Mouse (Mus musculus) midbrain, postnatal 0 days (tissue): ENCODE data around the gene Flna. TPM values are rescaled to one million over a fixed set of nuclear protein-coding genes. Genes with fewer than 3 reads are reported as not detected.
"Not testable (repeated sequence)": the region's sequence is repeated elsewhere in the genome, so short reads cannot be mapped to it uniquely, and the experiment has no call there.

ENCODE experiments used
- ATAC-seq: fragments of 200-750 bp; cut with Nextera tagmentation; 2 replicates; pipeline ENCODE4 v1.8.0; 2017; ENCODE audit warnings: moderate number of reproducible peaks, mild to moderate bottlenecking, moderate TSS enrichment, moderate library complexity; ENCODE audit not compliant: low FRiP score
- DNase-seq: peaks from one replicate; pipeline ENCODE4 v3.0.0-alpha.2; 2015; ENCODE audit warnings: low spot score
- H3K27ac ChIP-seq: fragments of 300-500 bp; sonication (generic); 2 replicates; pipeline ENCODE4 v1.5.1; 2014; ENCODE audit warnings: low read depth, mild to moderate bottlenecking, low read length, mixed read lengths
- H3K27me3 ChIP-seq: fragments of 300-500 bp; sonication (generic); 2 replicates; pipeline ENCODE4 v1.6.1; 2014; ENCODE audit warnings: low read length, control low read depth, mixed read lengths; ENCODE audit not compliant: insufficient read depth
- H3K36me3 ChIP-seq: fragments of 300-500 bp; sonication (generic); 2 replicates; pipeline ENCODE4 v1.6.1; 2014; ENCODE audit warnings: low read length, control low read depth, mixed read lengths; ENCODE audit not compliant: insufficient read depth
- H3K4me1 ChIP-seq: fragments of 300-500 bp; sonication (generic); 2 replicates; pipeline ENCODE4 v1.6.1; 2014; ENCODE audit warnings: mild to moderate bottlenecking, control low read depth, antibody characterized with exemption, low read length, mixed read lengths; ENCODE audit not compliant: insufficient read depth
- H3K4me2 ChIP-seq: fragments of 300-500 bp; sonication (generic); 2 replicates; pipeline ENCODE4 v1.6.1; 2014; ENCODE audit warnings: low read depth, mild to moderate bottlenecking, low read length, mixed read lengths; ENCODE audit not compliant: poor library complexity, severe bottlenecking
- H3K4me3 ChIP-seq: fragments of 300-500 bp; sonication (generic); 2 replicates; pipeline ENCODE4 v1.5.1; 2014; ENCODE audit warnings: low read depth, mild to moderate bottlenecking, low read length, moderate library complexity
- H3K9ac ChIP-seq: fragments of 300-500 bp; sonication (generic); replicated peaks from 2 replicates; pipeline ENCODE4 v1.6.1; 2014; ENCODE audit warnings: mild to moderate bottlenecking, low read length, moderate library complexity, mixed read lengths; ENCODE audit not compliant: poor library complexity, severe bottlenecking
- H3K9me3 ChIP-seq: fragments of 300-500 bp; sonication (generic); 2 replicates; pipeline ENCODE4 v1.6.1; 2016; ENCODE audit warnings: low read length, control low read depth
- CTCF ChIP-seq: IDR thresholded peaks from 2 replicates; pipeline ENCODE4 v1.5.1; 2016; ENCODE audit warnings: antibody characterized with exemption, mild to moderate bottlenecking
- WGBS: fragments of 180-500 bp; shearing (Covaris S2); extraction: QIAGEN DNeasy Blood & Tissue Kit; methylation state at CpG from one replicate; pipeline ENCODE4 v1.1.7; 2014; 5-methylcytosine and 5-hydroxymethylcytosine counted together
- polyA plus RNA-seq: library from polyadenylated mRNA; unstranded; fragments of >200 nt; fragmentation: Nextera tagmentation; extraction: Ambion mirVana; gene quantifications from 2 replicates; pipeline ENCODE4 v1.2.1, GENCODE M21; 2015
- total RNA-seq: library from RNA; depleted of rRNA; stranded (reverse); fragments of >200 nt; gene quantifications from 2 replicates; pipeline ENCODE4 v1.2.3, GENCODE M21; 2014

The Flna gene
- total and polyA plus RNA-seq, 2 experiments from 2014 or later: 52.8 to 219 TPM

DNA sequence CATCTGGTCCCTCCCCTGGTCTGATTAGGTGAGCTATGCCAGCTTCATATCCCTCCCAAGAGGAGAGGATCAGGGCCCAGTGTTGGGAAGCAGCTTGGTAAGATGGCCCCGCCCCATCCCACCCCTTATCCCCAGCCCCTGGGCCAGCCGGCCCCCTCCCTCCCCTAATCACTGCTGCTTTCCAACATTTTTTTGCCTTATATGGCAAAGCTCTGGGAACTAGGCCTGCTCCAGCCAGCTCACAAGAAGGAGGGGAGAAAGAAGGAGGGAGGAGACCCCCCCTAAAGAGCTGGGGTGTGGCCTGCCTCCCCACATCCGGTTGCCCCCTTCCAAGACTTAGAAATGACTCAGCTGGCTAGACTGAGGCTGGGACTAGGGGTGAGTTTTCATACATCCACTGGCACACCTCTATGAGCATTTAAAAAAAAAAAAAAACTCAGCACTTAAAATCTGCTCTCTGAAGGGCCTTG is 5.0 kb downstream of the Flna start:
- Histone ChIP-seq H3K9me3 (no peaks in the 10 kb centered on the region), H3K27me3 (no peaks in the 10 kb centered on the region), H3K27ac (peak overlapping the region; percentile 87), H3K4me2 (peak overlapping the region; percentile 55), H3K36me3 (peaks cover 23% of the 10 kb centered on the region), H3K4me1 (no peaks in the 10 kb centered on the region), H3K4me3 (peak overlapping the region; percentile 45), H3K9ac (peak overlapping the region; percentile 68)
- WGBS: 27% methylated on average over 2 of the region's 3 CpGs
- DNase-seq (peak; percentile 71), ATAC-seq (peak; percentile 29)
- TF ChIP-seq CTCF: no peak

DNA sequence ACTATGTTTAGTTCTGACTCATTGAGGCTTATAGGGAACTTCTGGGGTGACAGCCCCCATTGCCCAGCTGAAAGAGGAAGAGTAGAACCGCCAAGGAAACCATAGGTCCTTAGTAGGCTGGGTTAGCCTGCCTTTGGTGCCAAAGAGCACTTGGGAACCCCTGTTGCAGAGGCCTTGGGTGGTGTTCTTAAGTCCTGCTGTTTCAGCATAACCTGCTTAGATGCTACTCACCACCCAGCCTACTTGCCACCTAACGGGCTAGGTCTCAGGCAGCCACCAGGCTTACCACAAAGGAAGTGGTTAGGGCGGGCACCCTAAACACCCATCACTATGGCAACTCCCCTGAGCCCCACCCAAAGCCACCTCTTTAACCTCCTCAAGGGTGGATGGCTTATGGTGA is 5.8 kb downstream of the Flna start:
- ATAC-seq (no peak), DNase-seq (no peak)
- H3K4me2 ChIP-seq: peak overlapping the region; percentile 55
- TF ChIP-seq CTCF: no peak
- H3K27ac ChIP-seq: peak overlapping the region; percentile 87; the same call in 1 of the 2 replicates
- 50% methylated on average over 3 of the region's 3 CpGs for WGBS
- H3K9me3 ChIP-seq: no peaks in the 10 kb centered on the region
- no peaks in the 10 kb centered on the region for H3K27me3 ChIP-seq
- H3K4me1 ChIP-seq: no peaks in the 10 kb centered on the region
- peaks cover 30% of the 10 kb centered on the region for H3K36me3 ChIP-seq
- H3K9ac ChIP-seq: peak overlapping the region; percentile 68; the same call in 1 of the 2 replicates
- H3K4me3 ChIP-seq: peak overlapping the region; percentile 45

DNA sequence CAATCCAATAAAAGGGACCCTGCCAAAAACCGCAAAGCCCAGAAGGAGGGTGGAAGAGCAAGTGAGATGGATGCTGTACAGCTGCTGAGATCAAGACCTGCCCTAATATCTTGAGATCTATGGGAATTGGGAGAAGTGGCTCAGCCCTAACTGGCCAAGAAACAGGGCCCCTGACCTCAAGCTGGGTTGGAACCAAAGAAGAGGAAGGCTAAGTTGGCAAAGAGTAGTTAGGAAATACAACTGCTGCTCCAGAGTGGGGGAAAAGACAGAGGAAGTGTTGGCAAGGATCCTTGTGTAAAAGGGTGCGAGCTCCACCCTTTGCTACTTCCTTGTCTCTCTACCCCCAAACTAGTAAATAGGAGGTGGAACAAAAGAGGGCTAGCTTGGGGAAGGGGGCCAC is 6.2 kb downstream of the Flna start:
- Histone ChIP-seq H3K4me2 (peak overlapping the region; percentile 55), H3K4me3 (peak overlapping the region; percentile 45; the same call in 1 of the 2 replicates), H3K27me3 (no peaks in the 10 kb centered on the region), H3K4me1 (no peaks in the 10 kb centered on the region), H3K27ac (peak overlapping the region; percentile 87; the same call in 1 of the 2 replicates), H3K9ac (no peak overlapping the region), H3K9me3 (no peaks in the 10 kb centered on the region), H3K36me3 (peaks cover 30% of the 10 kb centered on the region)
- no peak for ATAC-seq
- WGBS: 89% methylated on average over 2 of the region's 2 CpGs
- TF ChIP-seq CTCF: no peak
- DNase-seq: no peak

DNA sequence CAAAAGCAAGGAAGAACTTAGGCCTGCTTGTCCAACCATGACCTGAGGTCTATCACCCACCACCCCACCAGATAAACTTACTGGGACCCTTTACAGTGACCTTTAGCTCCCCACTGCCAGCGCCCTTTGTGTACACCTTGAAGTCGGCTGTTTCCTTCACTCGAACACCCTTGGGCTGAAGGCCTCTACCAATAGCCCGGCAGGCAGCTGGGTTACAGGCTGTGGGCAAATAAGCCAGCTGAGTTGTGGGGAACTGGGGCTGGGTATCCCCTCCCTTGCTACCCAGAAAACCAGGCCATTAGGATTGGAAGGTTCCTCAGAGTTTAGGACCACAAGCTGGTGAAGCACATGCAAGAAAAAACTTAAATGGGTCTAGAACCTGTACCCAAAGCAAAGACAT is 9.3 kb downstream of the Flna start:
- H3K27ac ChIP-seq: no peak overlapping the region
- no peak for TF ChIP-seq CTCF
- H3K9ac ChIP-seq: no peak overlapping the region
- H3K9me3 ChIP-seq: no peaks in the 10 kb centered on the region
- no peak for DNase-seq
- no peak overlapping the region for H3K4me2 ChIP-seq
- H3K27me3 ChIP-seq: no peaks in the 10 kb centered on the region
- no peak for ATAC-seq
- H3K4me1 ChIP-seq: no peaks in the 10 kb centered on the region
- 97% methylated on average over 4 of the region's 4 CpGs for WGBS
- peaks cover 48% of the 10 kb centered on the region for H3K36me3 ChIP-seq
- H3K4me3 ChIP-seq: no peak overlapping the region

DNA sequence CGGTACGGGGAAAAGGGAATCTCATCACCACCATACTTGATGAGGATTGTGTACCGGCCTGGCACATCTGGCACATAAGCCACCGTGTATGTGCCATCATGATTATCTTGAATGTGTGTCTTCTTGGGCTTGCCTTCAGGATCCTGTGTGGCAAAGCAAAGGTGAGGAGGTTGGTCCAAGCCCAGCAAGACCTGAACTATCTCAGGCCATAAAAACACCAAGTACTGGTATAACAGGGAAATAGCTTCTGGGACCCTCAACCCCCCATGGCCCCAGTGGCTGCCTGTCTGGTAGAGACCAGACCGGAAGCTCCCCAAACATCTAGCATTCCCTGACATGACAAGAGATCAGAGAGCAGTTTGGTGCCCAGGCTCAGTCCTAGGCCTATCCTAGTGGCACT is 16.4 kb downstream of the Flna start:
- no peak overlapping the region for H3K9ac ChIP-seq
- H3K4me3 ChIP-seq: no peak overlapping the region
- peaks cover 61% of the 10 kb centered on the region for H3K36me3 ChIP-seq
- H3K9me3 ChIP-seq: no peaks in the 10 kb centered on the region
- WGBS: 95% methylated on average over 5 of the region's 5 CpGs
- H3K4me1 ChIP-seq: no peaks in the 10 kb centered on the region
- H3K4me2 ChIP-seq: no peak overlapping the region
- ATAC-seq (no peak), DNase-seq (no peak)
- H3K27me3 ChIP-seq: no peaks in the 10 kb centered on the region
- H3K27ac ChIP-seq: no peak overlapping the region
- TF ChIP-seq CTCF: no peak

DNA sequence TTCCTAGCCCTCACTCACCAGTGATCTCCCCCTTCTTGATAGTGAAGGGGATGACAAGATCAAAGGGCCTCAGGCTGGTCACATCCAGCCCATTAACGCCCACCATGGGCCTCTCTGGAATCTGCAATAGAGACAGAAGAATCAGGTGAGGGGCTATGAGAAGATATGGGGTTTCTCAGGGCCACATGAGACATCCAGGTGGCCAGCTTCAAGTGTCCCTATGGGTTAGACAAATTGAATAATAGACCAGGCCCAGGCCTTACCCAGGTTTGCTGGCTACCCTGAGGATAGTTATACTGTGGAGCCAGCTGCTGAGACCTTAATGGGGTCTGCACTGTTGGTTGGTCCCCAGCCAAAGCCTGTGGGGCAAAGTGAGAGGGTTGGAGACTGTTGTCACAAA is 19.6 kb downstream of the Flna start:
- no peak overlapping the region for H3K9ac ChIP-seq
- ATAC-seq: no peak
- no peak overlapping the region for H3K4me2 ChIP-seq
- no peak overlapping the region for H3K4me3 ChIP-seq
- no peaks in the 10 kb centered on the region for H3K9me3 ChIP-seq
- 62% methylated on average over 1 of the region's 1 CpGs for WGBS
- H3K27me3 ChIP-seq: no peaks in the 10 kb centered on the region
- H3K27ac ChIP-seq: no peak overlapping the region
- H3K4me1 ChIP-seq: no peaks in the 10 kb centered on the region
- peaks cover 66% of the 10 kb centered on the region for H3K36me3 ChIP-seq
- DNase-seq: no peak
- TF ChIP-seq CTCF: no peak

DNA sequence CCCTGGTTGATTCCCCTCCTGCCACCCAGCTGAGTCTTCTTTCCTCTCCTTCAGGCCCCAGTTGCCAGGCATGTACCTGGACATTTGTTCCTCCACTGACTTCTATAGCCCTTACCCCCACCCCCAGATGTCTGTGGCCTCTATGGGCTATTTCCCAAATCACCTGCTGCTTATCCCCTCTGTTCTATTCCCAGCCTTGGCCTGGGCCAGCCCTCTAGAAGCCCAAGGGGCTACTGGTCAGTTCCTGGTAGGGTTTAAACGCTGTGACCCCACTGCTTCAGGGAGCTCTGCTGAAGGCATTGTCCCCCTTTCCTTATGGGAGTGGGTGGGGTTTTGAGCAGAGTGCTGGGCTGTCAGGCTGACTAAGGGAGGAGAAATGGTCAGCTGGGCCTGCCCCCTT is 29.5 kb downstream of the Flna start:
- not testable (repeated sequence) for ATAC-seq, H3K36me3 ChIP-seq, DNase-seq, H3K27ac ChIP-seq, H3K9ac ChIP-seq, H3K4me2 ChIP-seq, H3K4me3 ChIP-seq, H3K4me1 ChIP-seq, H3K27me3 ChIP-seq, H3K9me3 ChIP-seq
- 56% methylated on average over 1 of the region's 1 CpGs for WGBS
